Mouse (Mus musculus) olfactory bulb, adult 2 months (tissue): ENCODE measurements around the gene Tex14.

Source experiments
- CTCF ChIP-seq: fragments of 200-500 bp; IDR thresholded peaks from 2 replicates; pipeline ENCODE4 v1.5.1; 2012; ENCODE audit warnings: low read depth, mild to moderate bottlenecking, low read length, moderate library complexity; ENCODE audit not compliant: insufficient read depth
- POLR2A ChIP-seq: fragments of 200-500 bp; IDR thresholded peaks from 2 replicates; pipeline ENCODE4 v1.6.1; 2012; ENCODE audit warnings: mild to moderate bottlenecking, low read depth, low read length, moderate library complexity; ENCODE audit not compliant: insufficient read depth

GRCm38 (mm10) chr11:87367865-87368580, 36.8 kb upstream of the Tex14 start:
- TF ChIP-seq CTCF = no peak
- no peak for TF ChIP-seq POLR2A
